Comparison of ENCODE assay signal across 8 mouse cellular contexts in the genomic region with DNA sequence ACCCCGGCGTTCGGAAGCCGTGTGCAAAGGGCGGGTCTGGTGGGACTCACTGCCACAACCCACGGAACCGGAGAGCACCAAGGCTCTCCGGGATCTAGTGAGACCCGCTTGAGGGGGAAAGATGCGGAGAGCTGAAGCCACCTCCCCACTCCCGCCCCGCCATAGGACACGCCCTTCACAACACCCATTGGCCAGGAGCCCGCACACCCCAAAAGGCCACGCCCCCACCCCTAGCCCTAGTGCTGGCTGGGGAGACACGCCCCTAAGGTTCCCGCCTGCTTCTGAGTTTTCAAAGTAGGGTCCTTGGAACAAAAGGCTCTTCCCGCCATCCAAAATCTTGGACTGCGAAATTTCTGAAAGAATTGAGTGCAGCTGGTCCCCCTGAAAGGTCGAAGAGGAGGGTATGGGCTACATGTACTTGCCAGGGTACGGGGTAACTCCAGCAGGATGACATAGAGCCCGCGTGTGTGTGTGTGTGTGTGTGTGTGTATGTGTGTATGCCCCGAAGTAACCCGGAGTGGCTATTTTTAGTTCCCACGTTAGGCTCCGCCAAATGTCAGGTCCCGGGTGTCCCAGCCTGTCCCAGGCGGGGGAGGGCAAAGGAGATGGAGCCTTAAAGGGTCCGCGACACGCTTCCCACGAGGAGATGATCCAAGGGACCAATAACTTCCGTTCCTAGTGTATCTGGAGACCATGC. TPM values are rescaled to one million over a fixed set of nuclear protein-coding genes. Genes with fewer than 3 reads are reported as not detected.
DNase-seq lines count a peak whose midpoint lies in the region; ATAC-seq and TF ChIP-seq lines count a peak whose summit lies in the region.

A gene (minus strand): TSS at position 123 of the 697 bp plus-strand sequence.

- peak; percentile 91 for ATAC-seq in heart, embryonic 13.5 days (ENCODE audit: extremely low read depth, insufficient number of reproducible peaks, low FRiP score, low TSS enrichment)
- ATAC-seq in kidney, embryonic 16.5 days (ENCODE audit: low FRiP score, low TSS enrichment), result peak; percentile 94
- ATAC-seq in liver, postnatal 0 days, result peak; percentile 91
- ATAC-seq in neural tube, embryonic 13.5 days (ENCODE audit: low read depth), result peak; percentile 96

- peaks cover 53% of the 10 kb centered on the region for H3K4me1 ChIP-seq in E14TG2a.4 (replicated peaks; ENCODE audit: low read depth, low read length)
- peaks cover 1% of the 10 kb centered on the region; the same call in 1 of the 2 replicates for H3K4me1 ChIP-seq in bone marrow, adult 2 months (ENCODE audit: control insufficient read depth, insufficient read depth, low read length)
- no peaks in the 10 kb centered on the region for H3K4me1 ChIP-seq in embryonic fibroblast, embryonic 13.5 days (ENCODE audit: control insufficient read depth, insufficient read depth, low read length)
- H3K4me1 ChIP-seq in heart, embryonic 13.5 days, result peaks cover 36% of the 10 kb centered on the region
- H3K4me1 ChIP-seq in kidney, embryonic 16.5 days (ENCODE audit: insufficient read depth, low read length), result peaks cover 22% of the 10 kb centered on the region
- H3K4me1 ChIP-seq in liver, postnatal 0 days (ENCODE audit: insufficient read depth), result peaks cover 21% of the 10 kb centered on the region
- peaks cover 14% of the 10 kb centered on the region for H3K4me1 ChIP-seq in neural tube, embryonic 13.5 days (replicated peaks)

- peak within 1 kb of the TSS; percentile 83 for H3K9ac ChIP-seq in heart, embryonic 13.5 days
- peak within 1 kb of the TSS; percentile 72 for H3K9ac ChIP-seq in kidney, embryonic 16.5 days (replicated peaks; ENCODE audit: low read length)
- H3K9ac ChIP-seq in liver, postnatal 0 days (replicated peaks), result peak within 1 kb of the TSS; percentile 78
- peak within 1 kb of the TSS; percentile 43 for H3K9ac ChIP-seq in neural tube, embryonic 13.5 days

- H3K4me3 ChIP-seq in E14TG2a.4 (replicated peaks; ENCODE audit: low read length), result peak within 1 kb of the TSS; percentile 82
- H3K4me3 ChIP-seq in bone marrow, adult 2 months (replicated peaks; ENCODE audit: control insufficient read depth, low read depth, low read length), result peak within 1 kb of the TSS; percentile 81
- peak within 1 kb of the TSS; percentile 50 for H3K4me3 ChIP-seq in embryonic fibroblast, embryonic 13.5 days (ENCODE audit: insufficient read depth, low read length)
- peak within 1 kb of the TSS; percentile 70 for H3K4me3 ChIP-seq in heart, embryonic 13.5 days
- peak within 1 kb of the TSS; percentile 64 for H3K4me3 ChIP-seq in kidney, embryonic 16.5 days (ENCODE audit: low read length)
- peak within 1 kb of the TSS; percentile 73 for H3K4me3 ChIP-seq in liver, postnatal 0 days (ENCODE audit: low read depth, low read length)
- H3K4me3 ChIP-seq in neural tube, embryonic 13.5 days, result peak within 1 kb of the TSS; percentile 38

- DNase-seq in liver, postnatal 0 days, result peak; percentile 97
- DNase-seq in thymus, postnatal 0 days (ENCODE audit: low spot score), result peak; percentile 95

- no peak for TF ChIP-seq EP300 in liver, postnatal 0 days (IDR thresholded peaks at IDR 0.05; ENCODE audit: low read depth)

- peaks cover 11% of the 10 kb centered on the region for H3K36me3 ChIP-seq in E14TG2a.4 (ENCODE audit: insufficient read depth, low read length)
- peaks cover 28% of the 10 kb centered on the region for H3K36me3 ChIP-seq in heart, embryonic 13.5 days
- H3K36me3 ChIP-seq in kidney, embryonic 16.5 days (ENCODE audit: insufficient read depth, low read length), result peaks cover 6% of the 10 kb centered on the region; the same call in 1 of the 2 replicates
- peaks cover 10% of the 10 kb centered on the region for H3K36me3 ChIP-seq in liver, postnatal 0 days (replicated peaks; ENCODE audit: insufficient read depth, low read length)
- H3K36me3 ChIP-seq in neural tube, embryonic 13.5 days, result no peaks in the 10 kb centered on the region

- peak within 1 kb of the TSS; percentile 89 for H3K4me2 ChIP-seq in heart, embryonic 13.5 days
- H3K4me2 ChIP-seq in kidney, embryonic 16.5 days (replicated peaks; ENCODE audit: low read depth, low read length), result peak within 1 kb of the TSS; percentile 82
- peak within 1 kb of the TSS; percentile 93 for H3K4me2 ChIP-seq in liver, postnatal 0 days (ENCODE audit: low read depth, low read length)
- H3K4me2 ChIP-seq in neural tube, embryonic 13.5 days, result peak within 1 kb of the TSS; percentile 56

- peak; percentile 78 for TF ChIP-seq POLR2A in bone marrow, adult 2 months (IDR thresholded peaks at IDR 0.05; ENCODE audit: borderline replicate concordance, control insufficient read depth, low read depth, low read length)
- TF ChIP-seq POLR2A in embryonic fibroblast, embryonic 13.5 days (IDR thresholded peaks at IDR 0.05; ENCODE audit: low read depth, low read length), result peak; percentile 52; the same call in 1 of the 2 replicates

- peak within 1 kb of the TSS; percentile 54 for H3K27ac ChIP-seq in bone marrow, adult 2 months (ENCODE audit: control insufficient read depth, insufficient read depth, low read depth, low read length, poor library complexity)
- H3K27ac ChIP-seq in embryonic fibroblast, embryonic 13.5 days (ENCODE audit: insufficient read depth, low read length), result no peak within 1 kb of the TSS
- H3K27ac ChIP-seq in heart, embryonic 13.5 days (replicated peaks), result peak within 1 kb of the TSS; percentile 95
- peak within 1 kb of the TSS; percentile 92 for H3K27ac ChIP-seq in kidney, embryonic 16.5 days (ENCODE audit: low read length)
- peak within 1 kb of the TSS; percentile 85 for H3K27ac ChIP-seq in liver, postnatal 0 days (ENCODE audit: low read depth)
- H3K27ac ChIP-seq in neural tube, embryonic 13.5 days (replicated peaks), result peak within 1 kb of the TSS; percentile 20; the same call in 1 of the 2 replicates

- TF ChIP-seq CTCF in E14TG2a.4 (conservative IDR thresholded peaks at IDR 0.05; ENCODE audit: low read length), result no peak
- no peak for TF ChIP-seq CTCF in bone marrow, adult 2 months (IDR thresholded peaks at IDR 0.05; ENCODE audit: control insufficient read depth, insufficient read depth, low read length)
- TF ChIP-seq CTCF in embryonic fibroblast, embryonic 13.5 days (IDR thresholded peaks at IDR 0.05; ENCODE audit: borderline replicate concordance, insufficient read depth, low read length), result no peak
- TF ChIP-seq CTCF in liver, postnatal 0 days (IDR thresholded peaks at IDR 0.05; ENCODE audit: low read depth), result no peak

- peaks cover 47% of the 10 kb centered on the region for H3K27me3 ChIP-seq in E14TG2a.4 (ENCODE audit: insufficient read depth, low read length)
- peaks cover 23% of the 10 kb centered on the region for H3K27me3 ChIP-seq in heart, embryonic 13.5 days (replicated peaks)
- H3K27me3 ChIP-seq in kidney, embryonic 16.5 days (ENCODE audit: insufficient read depth, low read length), result no peaks in the 10 kb centered on the region; the same call in 1 of the 2 replicates
- H3K27me3 ChIP-seq in liver, postnatal 0 days (ENCODE audit: insufficient read depth, low read length), result peaks cover 30% of the 10 kb centered on the region; the same call in 1 of the 2 replicates
- peaks cover 6% of the 10 kb centered on the region for H3K27me3 ChIP-seq in neural tube, embryonic 13.5 days

- H3K9me3 ChIP-seq in E14TG2a.4 (ENCODE audit: low read length), result no peaks in the 10 kb centered on the region
- no peaks in the 10 kb centered on the region for H3K9me3 ChIP-seq in heart, embryonic 13.5 days
- H3K9me3 ChIP-seq in kidney, embryonic 16.5 days (ENCODE audit: low read length), result no peaks in the 10 kb centered on the region
- H3K9me3 ChIP-seq in liver, postnatal 0 days (ENCODE audit: low read length), result no peaks in the 10 kb centered on the region
- no peaks in the 10 kb centered on the region for H3K9me3 ChIP-seq in neural tube, embryonic 13.5 days

- WGBS in bone marrow, adult 2 months, result 1% methylated on average over 34 of the region's 34 CpGs
- under 1% methylated on average over 34 of the region's 34 CpGs for WGBS in heart, embryonic 13.5 days
- under 1% methylated on average over 34 of the region's 34 CpGs for WGBS in kidney, embryonic 16.5 days
- 1% methylated on average over 34 of the region's 34 CpGs for WGBS in liver, postnatal 0 days (ENCODE audit: insufficient replicate concordance)
- under 1% methylated on average over 34 of the region's 34 CpGs for WGBS in neural tube, embryonic 13.5 days

RNA-seq across cellular contexts. Expression of the gene that starts here (rescaled TPM):
- 24.5 and 32.2 TPM in 2 replicates for polyA plus RNA-seq in bone marrow, adult 2 months (2011; ENCODE audit: insufficient read depth, insufficient read length, low replicate concordance, missing spikeins)
- polyA plus RNA-seq in embryonic fibroblast, embryonic 13.5 days (2011; ENCODE audit: insufficient read length, low read depth, missing spikeins), result 2.3 and 2.7 TPM in 2 replicates
- polyA plus RNA-seq in heart, embryonic 13.5 days (2015; fragmentation: Nextera tagmentation; extraction: Ambion mirVana), result 25.8 and 30.3 TPM in 2 replicates
- polyA plus RNA-seq in kidney, embryonic 16.5 days (2015; fragmentation: Nextera tagmentation; extraction: Ambion mirVana), result 20.8 and 22.4 TPM in 2 replicates
- polyA plus RNA-seq in liver, postnatal 0 days (2015; fragmentation: Nextera tagmentation; extraction: Ambion mirVana), result 7.7 and 10.4 TPM in 2 replicates
- 3.6 and 6.4 TPM in 2 replicates for polyA plus RNA-seq in neural tube, embryonic 13.5 days (2015; fragmentation: Nextera tagmentation; extraction: Ambion mirVana)
- polyA plus RNA-seq in thymus, postnatal 0 days (2015; fragmentation: Nextera tagmentation; extraction: Ambion mirVana), result 11.7 and 11.9 TPM in 2 replicates
